Mouse (Mus musculus) urinary bladder, adult 18-20 months (tissue): ENCODE measurements around the gene Ergic3.

ENCODE experiments used
- DNase-seq, 2 experiments: peaks; one replicate each; pipeline ENCODE4 v3.0.0; 2022; ENCODE audit warnings: low spot score in 2 of 2, mixed read lengths in 2 of 2

Ergic3 gene

DNA sequence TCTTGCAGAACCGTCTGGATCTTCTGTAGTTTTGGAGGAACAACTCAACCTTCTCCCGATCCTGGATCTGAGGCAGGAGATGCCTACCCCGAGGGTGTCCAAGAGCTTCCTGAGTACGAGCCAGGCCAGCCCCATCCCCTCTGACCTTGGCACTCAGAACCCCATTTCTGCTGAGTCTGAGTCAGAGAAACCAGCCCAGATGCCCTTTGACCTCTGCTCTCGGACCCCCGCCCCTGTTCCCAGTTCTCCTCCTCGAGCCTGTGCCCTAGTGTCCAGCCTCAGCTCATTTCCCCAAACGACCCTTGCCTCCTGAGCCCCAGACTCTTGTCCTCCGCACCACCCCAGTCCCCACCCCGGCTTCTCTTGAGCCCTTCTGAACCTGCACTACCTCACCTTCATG, 58.3 kb downstream of the Ergic3 start:
- no peak for DNase-seq
